Mouse (Mus musculus): ENCODE data around the gene H2-Q10. TPM values are rescaled to one million over a fixed set of nuclear protein-coding genes. Genes with fewer than 3 reads are reported as not detected.
"Not testable (repeated sequence)": the region's sequence is repeated elsewhere in the genome, so short reads cannot be mapped to it uniquely, and the experiment has no call there.

Gene H2-Q10
- polyA plus RNA-seq (2011; ENCODE audit: insufficient read depth, insufficient read length, low read depth, missing spikeins): 0.68 and 2.0 TPM in 2 replicates

DNA sequence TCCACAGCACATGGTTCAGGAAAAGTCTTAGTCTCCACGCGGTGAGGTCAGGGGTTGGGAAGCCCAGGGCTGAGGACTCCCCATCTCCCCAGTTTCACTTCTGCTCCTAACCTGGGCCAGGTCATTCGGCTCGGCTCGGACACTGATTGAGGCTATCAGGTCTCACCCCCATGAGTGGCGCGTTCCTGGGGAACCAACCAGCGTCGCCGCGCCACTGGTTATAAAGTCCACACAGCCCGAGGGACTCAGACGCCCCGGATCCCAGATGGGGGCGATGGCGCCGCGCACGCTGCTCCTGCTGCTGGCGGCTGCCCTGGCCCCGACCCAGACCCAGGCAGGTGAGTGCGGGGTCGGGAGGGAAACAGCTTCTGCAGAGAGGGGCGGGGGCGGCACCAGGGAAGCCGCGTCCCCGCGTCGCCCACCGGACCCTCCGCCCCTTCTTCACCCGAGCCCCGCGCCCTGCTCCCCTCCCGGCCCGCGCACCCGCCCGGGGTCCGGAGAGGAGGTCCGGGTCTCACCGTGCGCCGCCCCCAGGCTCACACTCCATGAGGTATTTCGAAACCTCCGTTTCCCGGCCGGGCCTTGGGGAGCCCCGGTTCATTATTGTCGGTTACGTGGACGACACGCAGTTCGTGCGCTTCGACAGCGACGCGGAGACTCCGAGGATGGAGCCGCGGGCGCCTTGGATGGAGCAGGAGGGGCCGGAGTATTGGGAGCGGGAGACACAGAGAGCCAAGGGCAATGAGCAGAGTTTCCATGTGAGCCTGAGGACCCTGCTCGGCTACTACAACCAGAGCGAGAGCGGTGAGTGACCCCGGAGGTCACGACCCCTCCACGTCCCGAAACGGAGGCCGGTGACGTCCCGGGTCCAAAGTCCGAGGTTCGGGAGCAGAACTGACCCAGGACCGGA is at the start of gene H2-Q10:
TSS of gene H2-Q10 (plus strand) at position 248 of the 910 bp plus-strand sequence.
- peaks cover 14% of the 10 kb centered on the region for H3K27me3 ChIP-seq (ENCODE audit: control insufficient read depth, insufficient read depth, low read length, poor library complexity, severe bottlenecking)
- H3K36me3 ChIP-seq (ENCODE audit: control insufficient read depth, insufficient read depth, low read length, poor library complexity, severe bottlenecking): no peaks in the 10 kb centered on the region
- TF ChIP-seq CTCF (IDR thresholded peaks at IDR 0.05; ENCODE audit: low read depth, low read length) (no peak), EP300 (IDR thresholded peaks at IDR 0.05; ENCODE audit: insufficient read depth, low read depth, low read length) (no peak), POLR2A (IDR thresholded peaks at IDR 0.05; ENCODE audit: insufficient read depth, low read length) (no peak)
- H3K4me1 ChIP-seq (ENCODE audit: control insufficient read depth, insufficient read depth, low read length): no peaks in the 10 kb centered on the region
- H3K4me3 ChIP-seq (ENCODE audit: low read depth, low read length): peak within 1 kb of the TSS; percentile 69
- H3K27ac ChIP-seq (ENCODE audit: insufficient read depth, low read length): no peak within 1 kb of the TSS
- H3K9me3 ChIP-seq (replicated peaks; ENCODE audit: control insufficient read depth, insufficient read depth, low read length, poor library complexity, severe bottlenecking): no peaks in the 10 kb centered on the region
- peak within 1 kb of the TSS; percentile 75 for H3K9ac ChIP-seq (ENCODE audit: low read depth, poor library complexity, severe bottlenecking)

- H3K9ac ChIP-seq (ENCODE audit: low read depth, poor library complexity, severe bottlenecking); H3K27me3 ChIP-seq (ENCODE audit: control insufficient read depth, insufficient read depth, low read length, poor library complexity, severe bottlenecking); H3K4me3 ChIP-seq (ENCODE audit: low read depth, low read length); H3K36me3 ChIP-seq (ENCODE audit: control insufficient read depth, insufficient read depth, low read length, poor library complexity, severe bottlenecking); H3K4me1 ChIP-seq (ENCODE audit: control insufficient read depth, insufficient read depth, low read length); H3K9me3 ChIP-seq (replicated peaks; ENCODE audit: control insufficient read depth, insufficient read depth, low read length, poor library complexity, severe bottlenecking); H3K27ac ChIP-seq (ENCODE audit: insufficient read depth, low read length): not testable (repeated sequence)
- TF ChIP-seq CTCF (IDR thresholded peaks at IDR 0.05; ENCODE audit: low read depth, low read length): peak; percentile 59
Observed at GRCm38 (mm10) chr17:35420206-35420810, 49.6 kb upstream of the H2-Q10 start.

- not testable (repeated sequence) for H3K36me3 ChIP-seq (ENCODE audit: control insufficient read depth, insufficient read depth, low read length, poor library complexity, severe bottlenecking); H3K4me1 ChIP-seq (ENCODE audit: control insufficient read depth, insufficient read depth, low read length); H3K9ac ChIP-seq (ENCODE audit: low read depth, poor library complexity, severe bottlenecking); H3K9me3 ChIP-seq (replicated peaks; ENCODE audit: control insufficient read depth, insufficient read depth, low read length, poor library complexity, severe bottlenecking); H3K27ac ChIP-seq (ENCODE audit: insufficient read depth, low read length); H3K4me3 ChIP-seq (ENCODE audit: low read depth, low read length); H3K27me3 ChIP-seq (ENCODE audit: control insufficient read depth, insufficient read depth, low read length, poor library complexity, severe bottlenecking)
Observed at GRCm38 (mm10) chr17:35421331-35421730, 48.6 kb upstream of the H2-Q10 start.

GRCm38 (mm10) chr17:35422360-35422759 is 47.5 kb upstream of the H2-Q10 start:
- not testable (repeated sequence) for H3K4me3 ChIP-seq (ENCODE audit: low read depth, low read length); H3K36me3 ChIP-seq (ENCODE audit: control insufficient read depth, insufficient read depth, low read length, poor library complexity, severe bottlenecking); H3K4me1 ChIP-seq (ENCODE audit: control insufficient read depth, insufficient read depth, low read length); H3K27ac ChIP-seq (ENCODE audit: insufficient read depth, low read length); H3K27me3 ChIP-seq (ENCODE audit: control insufficient read depth, insufficient read depth, low read length, poor library complexity, severe bottlenecking); H3K9me3 ChIP-seq (replicated peaks; ENCODE audit: control insufficient read depth, insufficient read depth, low read length, poor library complexity, severe bottlenecking); H3K9ac ChIP-seq (ENCODE audit: low read depth, poor library complexity, severe bottlenecking)

DNA sequence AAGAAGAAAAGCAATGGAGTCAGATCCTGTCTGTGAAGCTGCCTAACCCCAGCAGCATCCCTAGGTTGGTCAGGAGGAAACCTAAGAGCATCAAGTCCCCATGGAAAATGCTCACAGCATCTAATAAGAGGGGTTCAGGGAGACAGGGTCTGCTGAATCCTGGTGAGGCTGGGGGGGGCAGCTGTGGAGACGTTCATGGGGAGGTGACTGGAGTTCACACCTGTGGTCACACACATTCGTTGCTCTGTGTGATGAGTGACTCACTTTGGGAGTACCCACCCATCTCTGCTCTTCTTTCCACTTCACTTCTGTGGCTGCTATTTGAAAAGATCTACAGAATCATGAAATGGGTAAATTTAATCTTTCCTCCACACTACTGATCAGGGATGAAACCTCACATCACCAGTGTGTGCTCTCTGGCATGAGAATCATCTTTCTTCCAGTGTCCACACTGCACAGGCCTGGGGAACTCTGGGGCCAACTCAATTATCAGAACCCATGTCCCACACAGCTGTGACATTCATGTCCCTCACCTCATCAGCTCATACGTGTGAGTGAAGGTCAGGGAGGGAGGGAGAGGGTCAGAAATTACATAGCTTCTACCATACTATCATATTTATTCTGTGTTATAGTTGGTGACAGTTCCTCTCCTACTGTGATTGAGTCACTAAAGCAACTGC is 46.6 kb upstream of the H2-Q10 start:
- not testable (repeated sequence) for H3K9ac ChIP-seq (ENCODE audit: low read depth, poor library complexity, severe bottlenecking); H3K36me3 ChIP-seq (ENCODE audit: control insufficient read depth, insufficient read depth, low read length, poor library complexity, severe bottlenecking); H3K4me1 ChIP-seq (ENCODE audit: control insufficient read depth, insufficient read depth, low read length); H3K27me3 ChIP-seq (ENCODE audit: control insufficient read depth, insufficient read depth, low read length, poor library complexity, severe bottlenecking); H3K27ac ChIP-seq (ENCODE audit: insufficient read depth, low read length); H3K4me3 ChIP-seq (ENCODE audit: low read depth, low read length); H3K9me3 ChIP-seq (replicated peaks; ENCODE audit: control insufficient read depth, insufficient read depth, low read length, poor library complexity, severe bottlenecking)

GRCm38 (mm10) chr17:35424106-35424505 is 45.8 kb upstream of the H2-Q10 start:
- H3K36me3 ChIP-seq (ENCODE audit: control insufficient read depth, insufficient read depth, low read length, poor library complexity, severe bottlenecking); H3K9me3 ChIP-seq (replicated peaks; ENCODE audit: control insufficient read depth, insufficient read depth, low read length, poor library complexity, severe bottlenecking); H3K4me3 ChIP-seq (ENCODE audit: low read depth, low read length); H3K4me1 ChIP-seq (ENCODE audit: control insufficient read depth, insufficient read depth, low read length); H3K27ac ChIP-seq (ENCODE audit: insufficient read depth, low read length); H3K9ac ChIP-seq (ENCODE audit: low read depth, poor library complexity, severe bottlenecking); H3K27me3 ChIP-seq (ENCODE audit: control insufficient read depth, insufficient read depth, low read length, poor library complexity, severe bottlenecking): not testable (repeated sequence)

DNA sequence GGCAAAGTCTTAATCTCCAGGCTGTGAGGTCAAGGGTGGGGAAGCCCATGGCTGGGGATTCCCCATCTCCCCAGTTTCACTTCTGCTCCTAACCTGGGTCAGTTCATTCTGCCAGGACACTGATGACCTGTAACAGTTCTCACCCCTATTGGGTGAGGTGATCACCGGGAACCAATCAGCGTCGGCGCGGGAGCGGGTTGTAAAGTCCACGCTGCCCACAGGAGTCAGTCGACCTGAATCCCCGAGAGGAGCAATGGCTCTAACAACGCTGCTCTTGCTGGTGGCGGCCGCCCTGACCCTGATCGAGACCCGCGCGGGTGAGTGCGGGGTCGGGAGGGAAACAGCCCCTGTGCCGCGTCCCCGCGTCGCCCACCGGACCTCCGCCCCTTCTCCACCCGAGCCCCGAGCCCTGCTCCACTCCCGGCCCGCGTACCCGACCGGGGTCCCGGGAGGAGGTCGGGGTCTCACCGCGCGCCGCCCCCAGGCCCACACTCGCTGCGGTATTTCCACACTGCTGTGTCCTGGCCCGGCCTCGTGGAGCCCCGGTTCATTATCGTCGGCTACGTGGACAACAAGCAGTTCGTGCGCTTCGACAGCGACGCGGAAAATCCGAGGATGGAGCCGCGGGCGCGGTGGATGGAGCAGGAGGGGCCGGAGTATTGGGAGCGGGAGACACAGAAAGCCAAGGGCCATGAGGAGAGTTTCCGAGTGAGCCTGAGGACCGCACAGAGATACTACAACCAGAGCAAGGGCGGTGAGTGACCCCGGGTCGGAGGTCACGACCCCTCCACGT is 45.1 kb upstream of the H2-Q10 start, which contains the start of gene H2-Q6:
TSS of gene H2-Q6 (plus strand) at position 227 of the 793 bp plus-strand sequence.
- not testable (repeated sequence) for H3K27ac ChIP-seq (ENCODE audit: insufficient read depth, low read length); H3K9me3 ChIP-seq (replicated peaks; ENCODE audit: control insufficient read depth, insufficient read depth, low read length, poor library complexity, severe bottlenecking); H3K36me3 ChIP-seq (ENCODE audit: control insufficient read depth, insufficient read depth, low read length, poor library complexity, severe bottlenecking); H3K4me1 ChIP-seq (ENCODE audit: control insufficient read depth, insufficient read depth, low read length); H3K27me3 ChIP-seq (ENCODE audit: control insufficient read depth, insufficient read depth, low read length, poor library complexity, severe bottlenecking)
- Histone ChIP-seq H3K9ac (ENCODE audit: low read depth, poor library complexity, severe bottlenecking) (peak within 1 kb of the TSS; percentile 38; the same call in 1 of the 2 replicates), H3K4me3 (ENCODE audit: low read depth, low read length) (peak within 1 kb of the TSS; percentile 59)

Data from ES-Bruce4 (cell line).